Mouse (Mus musculus): ENCODE data around the gene Mrps6.

Mrps6 gene

GRCm38 (mm10) chr16:92057852-92058643 lies at the start of gene Mrps6, which contains the start of the genes Gm49711 and Slc5a3:
Gene Mrps6 (plus strand): TSS chr16:92058270.
Gene Gm49711 (plus strand): TSS chr16:92058316.
Gene Slc5a3 (plus strand): TSS chr16:92058322.
- in situ Hi-C loops (cut with MboI; ENCODE audit: low sequenced_read_pairs) = no loop called here

- in situ Hi-C loops (cut with MboI; ENCODE audit: low sequenced_read_pairs) = no loop called here
Observed at GRCm38 (mm10) chr16:92009586-92009985, 48.5 kb upstream of the Mrps6 start.

GRCm38 (mm10) chr16:92016792-92017191 lies 41.3 kb upstream of the Mrps6 start:
- in situ Hi-C loops (cut with MboI; ENCODE audit: low sequenced_read_pairs) = no loop called here

- in situ Hi-C loops (cut with MboI; ENCODE audit: low sequenced_read_pairs) = no loop called here
Observed at GRCm38 (mm10) chr16:92019141-92020118, 38.6 kb upstream of the Mrps6 start.

GRCm38 (mm10) chr16:92021656-92022400 lies 36.2 kb upstream of the Mrps6 start:
- in situ Hi-C loops (cut with MboI; ENCODE audit: low sequenced_read_pairs) = no loop called here

GRCm38 (mm10) chr16:92022494-92023283 lies 35.4 kb upstream of the Mrps6 start:
- in situ Hi-C loops (cut with MboI; ENCODE audit: low sequenced_read_pairs) = no loop called here

GRCm38 (mm10) chr16:92033286-92033685 lies 24.8 kb upstream of the Mrps6 start:
- in situ Hi-C loops (cut with MboI; ENCODE audit: low sequenced_read_pairs) = no loop called here

GRCm38 (mm10) chr16:92034676-92035075 lies 23.4 kb upstream of the Mrps6 start:
- in situ Hi-C loops (cut with MboI; ENCODE audit: low sequenced_read_pairs) = no loop called here

GRCm38 (mm10) chr16:92036701-92037100 lies 21.4 kb upstream of the Mrps6 start:
- in situ Hi-C loops (cut with MboI; ENCODE audit: low sequenced_read_pairs) = no loop called here

- in situ Hi-C loops (cut with MboI; ENCODE audit: low sequenced_read_pairs) = no loop called here
Observed at GRCm38 (mm10) chr16:92037891-92038607, 20.0 kb upstream of the Mrps6 start.

- in situ Hi-C loops (cut with MboI; ENCODE audit: low sequenced_read_pairs) = no loop called here
Observed at GRCm38 (mm10) chr16:92039421-92039820, 18.6 kb upstream of the Mrps6 start.

- in situ Hi-C loops (cut with MboI; ENCODE audit: low sequenced_read_pairs) = no loop called here
Observed at GRCm38 (mm10) chr16:92039966-92040365, 18.1 kb upstream of the Mrps6 start.

GRCm38 (mm10) chr16:92051777-92052310 lies 6.2 kb upstream of the Mrps6 start:
- in situ Hi-C loops (cut with MboI; ENCODE audit: low sequenced_read_pairs) = no loop called here

- in situ Hi-C loops (cut with MboI; ENCODE audit: low sequenced_read_pairs) = no loop called here
Observed at GRCm38 (mm10) chr16:92052569-92052968, 5.5 kb upstream of the Mrps6 start.

GRCm38 (mm10) chr16:92056711-92057110 lies 1.4 kb upstream of the Mrps6 start:
- in situ Hi-C loops (cut with MboI; ENCODE audit: low sequenced_read_pairs) = no loop called here

- in situ Hi-C loops (cut with MboI; ENCODE audit: low sequenced_read_pairs) = no loop called here
Observed at GRCm38 (mm10) chr16:92057456-92057851, 616 bp upstream of the Mrps6 start.

GRCm38 (mm10) chr16:92058644-92059620 lies 862 bp downstream of the Mrps6 start:
- in situ Hi-C loops (cut with MboI; ENCODE audit: low sequenced_read_pairs) = no loop called here

GRCm38 (mm10) chr16:92060213-92060612 lies 2.1 kb downstream of the Mrps6 start:
- in situ Hi-C loops (cut with MboI; ENCODE audit: low sequenced_read_pairs) = no loop called here

Measured in CH12F3 (cell line).